Mouse (Mus musculus) C2C12 (cell line): ENCODE measurements around the gene B3galnt1.

Experiments used
- CTCF ChIP-seq: IDR thresholded peaks from one replicate; pipeline ENCODE4 v1.5.1; 2011; ENCODE audit not compliant: control insufficient read depth, insufficient read depth, insufficient read length
- MAX ChIP-seq: IDR thresholded peaks from one replicate; pipeline ENCODE4 v1.6.1; 2011; ENCODE audit warnings: mild to moderate bottlenecking, control low read depth
- MYOD1 ChIP-seq: IDR thresholded peaks from one replicate; pipeline ENCODE4 v1.6.1; 2011; ENCODE audit warnings: low read depth; ENCODE audit not compliant: control insufficient read depth, insufficient read length

DNA sequence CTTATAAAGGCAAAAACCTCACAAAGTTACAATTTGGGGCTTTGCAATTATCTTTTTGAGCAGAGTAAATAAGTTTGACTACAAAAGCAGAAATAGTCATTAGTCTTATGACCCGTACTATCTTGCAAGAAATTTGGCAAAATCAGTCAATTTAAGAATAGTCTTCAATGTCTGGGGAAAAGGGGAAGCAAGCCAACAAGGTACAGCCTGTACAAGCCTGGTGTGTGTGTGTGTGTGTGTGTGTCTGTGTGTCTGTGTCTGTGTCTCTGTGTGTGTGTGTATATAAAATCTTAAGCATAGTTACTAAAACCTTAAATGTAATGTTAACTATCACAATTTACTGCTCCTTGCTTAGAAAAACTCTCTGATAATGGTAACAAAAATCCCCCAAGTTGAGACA is 8.2 kb upstream of the B3galnt1 start:
- TF ChIP-seq MYOD1, result no peak
- TF ChIP-seq CTCF, result no peak
- no peak for TF ChIP-seq MAX
